Mouse (Mus musculus): ENCODE results near the gene Mia3. TPM values are rescaled to one million over a fixed set of nuclear protein-coding genes. Genes with fewer than 3 reads are reported as not detected.

Mia3 gene
- polyA plus RNA-seq (2017; shearing (Covaris generic)), result 100 to 1,000 TPM; 158 to 194 TPM

DNA sequence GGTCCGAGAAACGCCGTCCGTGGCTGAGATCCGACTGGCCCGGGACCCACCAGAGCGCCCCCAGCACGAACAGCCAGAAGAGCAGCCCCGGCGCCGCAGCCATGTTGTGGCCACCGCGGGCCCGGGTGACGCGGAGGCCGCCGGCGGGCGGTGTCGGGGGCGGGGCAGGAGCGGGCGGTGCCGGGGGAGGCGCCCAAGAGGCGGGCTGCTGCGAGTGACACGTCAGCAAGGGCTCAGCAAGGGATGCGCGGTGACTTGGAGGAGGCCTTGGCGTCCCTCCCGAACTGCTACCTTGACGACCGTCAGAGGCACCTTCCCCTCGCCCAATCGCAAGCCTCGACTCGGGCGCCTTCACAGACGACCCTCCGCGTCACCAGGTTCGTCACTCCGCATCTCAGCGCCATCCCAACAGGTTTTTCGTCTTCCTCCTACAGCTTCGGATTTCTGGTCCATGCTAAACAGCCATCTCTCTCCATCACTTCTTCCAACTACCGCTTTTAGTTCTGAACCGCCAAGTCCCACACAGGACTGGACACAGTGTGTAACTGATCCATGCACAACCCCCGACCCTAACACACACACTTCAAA, at the start of gene Mia3:
Gene Mia3 (minus strand): TSS at position 127 of the 588 bp plus-strand sequence.

DNA sequence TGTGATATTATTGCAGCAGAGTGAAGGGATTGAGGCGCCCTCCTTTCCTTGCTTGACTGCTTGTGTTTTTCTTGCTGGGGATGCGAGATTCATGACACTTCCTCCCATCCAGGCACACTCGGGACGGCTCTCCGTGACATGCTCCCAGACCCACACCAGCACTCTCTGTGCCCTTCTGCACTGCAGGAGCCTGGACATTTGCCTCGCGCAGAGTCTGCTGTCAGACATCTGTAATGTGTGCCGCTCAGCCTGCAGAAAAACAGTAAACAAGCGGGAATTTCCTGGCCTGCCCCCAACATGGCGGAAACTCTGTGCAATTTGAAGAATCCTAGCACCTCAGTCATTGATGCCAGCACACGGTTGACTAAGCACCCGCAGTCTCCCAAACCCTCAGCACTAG, 48.5 kb upstream of the Mia3 start, which contains the start of gene Hhipl2:
Gene Hhipl2 (plus strand): TSS at position 343 of the 400 bp plus-strand sequence.

DNA sequence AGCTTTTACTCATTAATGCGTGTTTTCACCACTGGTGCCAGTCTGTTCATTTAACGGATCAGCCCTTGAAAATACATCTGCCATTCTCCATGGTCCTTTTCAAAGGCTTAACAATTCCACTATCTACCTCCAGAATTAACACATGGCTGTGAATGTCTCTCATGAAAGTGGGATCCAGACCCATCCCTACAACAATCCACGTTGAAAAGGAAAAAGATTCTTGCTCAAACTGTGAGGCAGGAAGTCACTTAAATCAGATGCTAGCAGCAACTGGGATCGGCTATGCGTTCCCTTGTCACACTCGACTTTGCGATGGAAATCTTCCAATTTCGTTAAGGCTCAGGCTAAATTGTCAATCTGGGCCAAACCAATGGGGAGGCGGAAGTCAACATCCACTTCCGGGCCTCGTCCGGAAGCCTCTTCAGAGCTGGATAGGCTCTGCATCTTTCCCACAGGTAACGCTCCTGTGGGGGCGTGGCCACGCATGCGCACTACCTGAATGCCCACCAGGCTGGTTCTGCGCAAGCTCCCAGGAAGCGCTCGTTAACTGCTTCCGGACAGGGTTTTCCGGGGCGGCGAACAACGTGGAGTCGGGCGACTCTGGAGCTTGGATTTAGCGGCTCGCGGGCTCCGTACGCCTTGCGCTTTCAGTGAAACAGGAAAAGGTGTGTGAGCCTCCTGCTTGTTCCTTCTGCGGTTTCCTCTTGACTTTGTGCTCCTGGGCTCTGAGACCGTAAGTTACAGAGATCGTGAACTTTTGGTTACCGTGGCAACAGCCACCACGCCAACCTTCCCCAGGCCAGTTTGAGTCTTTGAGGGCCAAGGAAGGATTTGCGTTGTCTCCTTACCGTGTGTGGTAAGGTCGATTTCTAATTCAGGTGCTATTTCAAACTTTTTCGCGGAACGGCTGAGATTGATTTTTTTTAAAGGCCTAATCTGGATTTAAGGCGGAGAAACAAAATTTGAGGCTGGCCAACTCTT, 19.4 kb upstream of the Mia3 start, which contains the start of gene Taf1a:
Gene Taf1a (plus strand): TSS at position 556 of the 981 bp plus-strand sequence.

DNA sequence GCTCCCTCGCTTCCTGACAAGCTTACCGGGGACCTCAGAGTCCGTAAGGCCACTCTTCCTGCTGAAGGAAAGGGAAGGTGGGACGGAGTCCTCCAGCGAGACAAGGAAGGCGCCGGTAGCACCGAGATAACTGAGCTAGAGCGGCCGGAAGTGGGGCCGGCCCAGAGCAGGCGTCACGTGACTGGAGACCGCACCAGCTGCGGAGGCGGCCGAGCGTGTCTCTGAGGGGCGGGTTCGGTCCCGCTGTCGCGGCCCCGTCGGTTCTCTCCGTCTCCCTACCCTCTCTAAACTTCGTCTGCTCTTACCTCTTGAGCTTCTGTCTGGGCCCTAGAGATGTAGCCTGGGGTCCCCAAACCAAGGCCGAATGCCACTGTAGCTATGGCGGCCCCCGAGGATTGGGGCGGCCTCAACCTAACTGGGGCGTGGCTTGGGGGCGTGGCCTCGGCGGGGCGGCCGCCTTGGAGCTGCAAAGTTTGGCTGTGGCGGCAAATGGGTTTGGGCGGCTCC, 72.4 kb downstream of the Mia3 start, which contains the start of gene Brox:
Gene Brox (minus strand): TSS at position 393 of the 507 bp plus-strand sequence.

DNA sequence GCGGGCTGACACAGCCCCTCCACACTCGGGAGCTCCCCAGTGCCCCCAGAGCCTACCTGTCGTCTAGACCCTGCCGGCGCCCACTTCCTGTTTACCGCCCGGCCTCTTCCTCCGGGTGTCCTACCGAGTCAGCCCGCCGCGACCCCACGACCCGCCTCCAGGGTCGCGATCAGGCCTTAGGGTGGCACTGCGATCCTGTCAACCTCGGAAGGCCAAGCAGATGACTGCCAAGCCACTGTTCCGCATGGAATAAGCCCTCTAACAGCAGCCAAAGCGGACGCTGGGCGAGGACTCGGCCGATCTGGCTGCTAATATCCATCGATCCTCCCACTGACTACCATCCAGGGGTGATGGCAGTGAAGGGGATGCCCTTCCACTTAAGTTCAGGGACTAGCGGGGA, 72.9 kb downstream of the Mia3 start, which contains the start of gene Aida:
Gene Aida (plus strand): TSS at position 126 of the 400 bp plus-strand sequence.

Other genes with a start within 250 kb of the Mia3 start
- gene Disp1, start 148.0 kb downstream of the Mia3 start, polyA plus RNA-seq (2017; shearing (Covaris generic)), result 10 to 100 TPM; 11.7 to 17.3 TPM
- gene Aida, start 73.0 kb downstream of the Mia3 start, polyA plus RNA-seq (2017; shearing (Covaris generic)), result 10 to 100 TPM; 22.1 to 26.8 TPM
- 10 to 100 TPM; 51.2 to 61.4 TPM for gene Brox, start 72.3 kb downstream of the Mia3 start, polyA plus RNA-seq (2017; shearing (Covaris generic))
- 10 to 100 TPM; 31.2 to 45.1 TPM for gene Taf1a, start 19.4 kb upstream of the Mia3 start, polyA plus RNA-seq (2017; shearing (Covaris generic))
- under 1 TPM in 1 of 2 experiments, not detected in 1; 0.64 TPM for gene Hhipl2, start 48.7 kb upstream of the Mia3 start, polyA plus RNA-seq (2017; shearing (Covaris generic))

Data from inflammation-experienced regulatory T-cells (primary cell).